Mouse (Mus musculus) forebrain, embryonic 16.5 days (tissue): Measurements from ENCODE around the gene Slc35c2. TPM values are rescaled to one million over a fixed set of nuclear protein-coding genes. Genes with fewer than 3 reads are reported as not detected.

ENCODE experiments used
- ATAC-seq: fragments of 200-750 bp; cut with Nextera tagmentation; 2 replicates; pipeline ENCODE4 v1.8.0; 2017; ENCODE audit warnings: mild to moderate bottlenecking, moderate library complexity
- H3K27ac ChIP-seq: fragments of 300-500 bp; sonication (generic); 2 replicates; pipeline ENCODE4 v1.5.1; 2014; ENCODE audit warnings: low read length, control low read depth
- H3K27me3 ChIP-seq: fragments of 300-500 bp; sonication (generic); replicated peaks from 2 replicates; pipeline ENCODE4 v1.6.1; 2014; ENCODE audit warnings: low read length; ENCODE audit not compliant: control insufficient read depth, insufficient read depth
- H3K36me3 ChIP-seq: fragments of 300-500 bp; sonication (generic); 2 replicates; pipeline ENCODE4 v1.6.1; 2014; ENCODE audit not compliant: control insufficient read depth, insufficient read depth
- H3K4me1 ChIP-seq: fragments of 300-500 bp; sonication (generic); replicated peaks from 2 replicates; pipeline ENCODE4 v1.6.1; 2014; ENCODE audit warnings: low read length; ENCODE audit not compliant: control insufficient read depth, insufficient read depth
- H3K4me2 ChIP-seq: fragments of 300-500 bp; sonication (generic); 2 replicates; pipeline ENCODE4 v1.6.1; 2014; ENCODE audit warnings: mild to moderate bottlenecking, low read length, control low read depth
- H3K4me3 ChIP-seq: fragments of 300-500 bp; sonication (generic); replicated peaks from 2 replicates; pipeline ENCODE4 v1.5.1; 2014; ENCODE audit warnings: mild to moderate bottlenecking, low read length, control low read depth
- H3K9ac ChIP-seq: fragments of 300-500 bp; sonication (generic); replicated peaks from 2 replicates; pipeline ENCODE4 v1.6.1; 2014; ENCODE audit warnings: low read depth, low read length, control low read depth
- H3K9me3 ChIP-seq: fragments of 300-500 bp; sonication (generic); 2 replicates; pipeline ENCODE4 v1.6.1; 2016; ENCODE audit warnings: low read length; ENCODE audit not compliant: control insufficient read depth
- WGBS: fragments of 180-500 bp; shearing (Covaris S2); extraction: QIAGEN DNeasy Blood & Tissue Kit; methylation state at CpG from one replicate; pipeline ENCODE4 v1.1.7; 2014; 5-methylcytosine and 5-hydroxymethylcytosine counted together
- polyA plus RNA-seq: library from polyadenylated mRNA; unstranded; fragments of >200 nt; fragmentation: Nextera tagmentation; extraction: Ambion mirVana; gene quantifications from 2 replicates; pipeline ENCODE4 v1.2.1, GENCODE M21; 2015

Slc35c2 gene
- polyA plus RNA-seq, 1 experiment from 2014 or later = 62.4 TPM

DNA sequence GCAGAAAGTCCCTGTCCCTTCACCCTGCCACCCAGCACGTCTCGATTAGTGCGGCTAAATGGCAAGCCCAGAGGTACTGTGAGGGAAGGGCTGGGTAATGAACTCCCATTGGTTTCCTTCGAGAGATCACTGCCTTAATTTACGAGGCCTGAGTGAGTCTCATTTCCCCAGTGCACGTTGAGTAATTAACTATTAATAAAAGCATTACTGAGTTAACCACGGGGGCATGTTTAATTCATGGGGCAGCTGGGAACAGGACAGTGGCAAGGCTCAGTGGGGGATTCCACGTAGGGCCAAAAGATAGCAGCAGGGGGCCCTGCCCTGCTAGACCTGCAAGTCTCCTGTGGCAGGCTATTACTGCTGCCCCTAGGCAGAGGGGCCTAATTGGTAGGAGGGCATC is 16.3 kb downstream of the Slc35c2 start:
- H3K27ac ChIP-seq = no peak overlapping the region
- peaks cover 39% of the 10 kb centered on the region for H3K4me1 ChIP-seq
- ATAC-seq = no peak

DNA sequence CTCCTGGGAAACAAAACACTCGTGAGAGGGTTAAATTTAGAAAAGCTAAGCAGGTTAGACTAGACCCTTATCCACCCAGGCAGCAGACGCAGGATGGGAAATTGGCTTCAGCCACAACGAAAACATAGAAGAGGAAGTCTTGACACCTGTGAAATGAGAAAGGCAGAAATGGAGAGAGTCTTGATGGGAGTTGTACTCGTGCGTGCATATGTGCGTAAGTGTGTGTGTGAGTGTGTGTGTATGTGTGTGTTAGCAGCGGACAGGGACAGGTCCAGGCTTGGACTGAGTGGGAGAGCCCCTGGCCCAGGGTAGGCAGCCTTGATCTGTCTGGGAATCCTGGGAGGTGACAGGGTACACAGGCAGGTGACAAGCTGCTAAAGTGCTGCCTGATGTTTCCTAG is 16.8 kb downstream of the Slc35c2 start:
- Histone ChIP-seq H3K9ac (no peak overlapping the region), H3K4me2 (no peak overlapping the region), H3K9me3 (no peaks in the 10 kb centered on the region), H3K36me3 (no peaks in the 10 kb centered on the region), H3K27ac (no peak overlapping the region), H3K4me3 (no peak overlapping the region), H3K27me3 (no peaks in the 10 kb centered on the region), H3K4me1 (peaks cover 39% of the 10 kb centered on the region)
- WGBS = 54% methylated on average over 7 of the region's 7 CpGs
- ATAC-seq = no peak

More for the DNA sequence above, 16.3 kb downstream of the Slc35c2 start:
- H3K4me2 ChIP-seq = no peak overlapping the region
- no peaks in the 10 kb centered on the region for H3K36me3 ChIP-seq
- H3K27me3 ChIP-seq = no peaks in the 10 kb centered on the region
- 3% methylated on average over 8 of the region's 8 CpGs for WGBS
- H3K9me3 ChIP-seq = no peaks in the 10 kb centered on the region
- H3K4me3 ChIP-seq = no peak overlapping the region
- H3K9ac ChIP-seq = 0 out of 2 replicates have a peak overlapping the region, but pooled peaks have one; percentile 7

DNA sequence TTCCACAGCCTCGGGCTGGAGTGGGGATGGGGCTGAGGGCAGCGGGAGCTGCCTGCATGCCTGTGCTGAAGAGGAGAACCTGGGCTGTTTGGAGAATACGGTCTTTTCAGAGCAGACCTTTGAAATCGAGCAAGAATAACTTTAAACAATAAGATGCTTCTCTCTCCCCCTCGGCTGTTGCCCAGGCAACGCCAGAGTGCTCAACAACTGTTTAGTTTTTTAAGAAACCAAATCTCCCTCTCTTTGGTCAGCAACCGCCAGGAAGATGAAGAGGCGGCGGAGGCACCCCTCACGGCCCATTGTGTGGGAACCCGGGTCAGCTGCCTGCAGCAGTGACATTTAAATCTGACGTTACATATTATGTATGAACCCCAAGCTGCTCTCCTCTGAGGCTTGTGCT is 20.9 kb downstream of the Slc35c2 start:
- ATAC-seq = no peak
- Histone ChIP-seq H3K36me3 (no peaks in the 10 kb centered on the region), H3K27ac (no peak overlapping the region), H3K9me3 (no peaks in the 10 kb centered on the region), H3K4me3 (no peak overlapping the region), H3K27me3 (no peaks in the 10 kb centered on the region), H3K4me2 (no peak overlapping the region), H3K4me1 (peaks cover 30% of the 10 kb centered on the region), H3K9ac (peak overlapping the region; percentile 26; the same call in 1 of the 2 replicates)
- WGBS = 1% methylated on average over 12 of the region's 12 CpGs

DNA sequence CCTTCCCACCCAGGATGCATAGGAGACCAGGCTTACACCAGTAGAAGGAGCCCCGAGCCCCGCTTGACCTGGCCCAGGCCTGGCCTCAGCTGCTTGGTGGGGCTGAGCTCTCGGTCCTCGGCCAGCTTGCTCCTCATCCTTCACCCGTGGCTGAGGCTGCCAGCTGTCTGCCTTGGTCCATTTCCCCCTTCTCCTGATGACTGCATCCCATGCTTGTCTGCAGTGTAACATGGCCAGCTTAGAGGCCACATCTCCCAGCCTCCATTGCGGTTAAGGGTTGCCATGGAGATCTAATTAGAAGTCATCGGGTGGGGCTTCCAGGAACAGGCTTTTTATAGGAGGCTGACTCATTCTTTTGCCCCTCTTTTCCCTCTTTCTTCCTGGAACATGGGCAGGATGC is 23.8 kb downstream of the Slc35c2 start:
- no peak for ATAC-seq
- no peak overlapping the region for H3K4me2 ChIP-seq
- no peak overlapping the region for H3K4me3 ChIP-seq
- no peaks in the 10 kb centered on the region for H3K36me3 ChIP-seq
- H3K27ac ChIP-seq = no peak overlapping the region
- WGBS = 50% methylated on average over 7 of the region's 7 CpGs
- peaks cover 21% of the 10 kb centered on the region for H3K4me1 ChIP-seq
- H3K27me3 ChIP-seq = no peaks in the 10 kb centered on the region
- H3K9ac ChIP-seq = no peak overlapping the region
- H3K9me3 ChIP-seq = no peaks in the 10 kb centered on the region

DNA sequence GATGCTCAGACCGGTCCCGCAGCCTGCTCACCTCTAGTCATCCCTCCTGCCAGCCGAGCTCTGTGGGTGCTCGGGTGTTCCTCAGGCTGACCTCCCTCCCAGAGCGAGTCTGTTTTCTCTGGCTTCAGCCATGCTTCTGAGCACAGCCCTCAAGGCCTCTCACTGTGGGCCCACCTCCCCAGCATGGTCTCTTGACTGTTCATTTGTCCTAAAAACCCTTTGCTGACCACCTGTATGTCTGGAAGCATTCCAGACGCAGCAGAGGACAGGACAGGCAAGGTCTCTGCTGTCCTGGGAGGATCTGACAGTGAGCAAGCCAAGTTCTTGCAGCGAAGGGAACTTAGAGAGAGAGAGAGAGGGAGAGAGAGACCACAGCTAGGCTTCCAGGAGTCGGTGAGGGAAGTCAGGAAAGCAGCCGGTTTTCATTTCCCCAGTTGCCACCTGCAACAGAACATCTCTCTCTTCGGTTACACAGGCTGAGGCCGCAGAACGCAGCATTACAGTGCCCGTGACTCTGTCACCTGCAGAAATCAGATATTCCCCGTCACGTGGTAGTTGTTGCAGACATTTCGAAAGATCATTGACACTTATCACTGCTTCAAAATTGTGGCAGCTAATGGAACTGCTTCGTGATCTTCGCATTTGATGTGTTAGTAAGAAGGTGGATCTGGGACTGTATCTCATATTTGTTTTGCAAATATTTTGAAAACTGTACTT is 25.2 kb downstream of the Slc35c2 start:
- Histone ChIP-seq H3K4me2 (no peak overlapping the region), H3K4me1 (peaks cover 21% of the 10 kb centered on the region), H3K27ac (no peak overlapping the region), H3K4me3 (no peak overlapping the region), H3K36me3 (no peaks in the 10 kb centered on the region), H3K9me3 (no peaks in the 10 kb centered on the region), H3K9ac (no peak overlapping the region), H3K27me3 (no peaks in the 10 kb centered on the region)
- WGBS = 71% methylated on average over 18 of the region's 18 CpGs
- ATAC-seq = no peak

DNA sequence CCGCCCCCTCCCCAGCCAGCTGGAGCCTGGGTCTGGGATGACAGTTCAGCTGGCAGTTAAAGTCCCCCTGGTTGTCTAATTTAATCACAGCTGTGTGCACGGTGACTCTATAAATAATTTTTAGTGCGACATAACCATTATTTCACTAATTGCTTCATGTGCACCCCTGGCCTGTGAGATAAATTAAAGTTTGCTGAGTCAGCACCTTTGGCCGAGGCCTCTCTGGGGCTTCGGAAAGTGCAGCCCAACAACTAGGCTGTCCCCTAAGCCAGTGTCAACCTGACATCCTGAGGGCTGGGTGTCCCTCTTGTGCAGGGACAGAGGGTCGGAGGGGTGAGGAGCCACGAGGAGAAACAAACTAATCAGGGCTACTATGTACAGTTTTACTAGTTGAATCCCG is 27.8 kb downstream of the Slc35c2 start:
- Histone ChIP-seq H3K4me3 (no peak overlapping the region), H3K4me1 (peaks cover 7% of the 10 kb centered on the region), H3K27me3 (no peaks in the 10 kb centered on the region), H3K27ac (no peak overlapping the region), H3K4me2 (no peak overlapping the region), H3K36me3 (no peaks in the 10 kb centered on the region), H3K9ac (no peak overlapping the region), H3K9me3 (no peaks in the 10 kb centered on the region)
- ATAC-seq = no peak
- WGBS = 78% methylated on average over 8 of the region's 8 CpGs

DNA sequence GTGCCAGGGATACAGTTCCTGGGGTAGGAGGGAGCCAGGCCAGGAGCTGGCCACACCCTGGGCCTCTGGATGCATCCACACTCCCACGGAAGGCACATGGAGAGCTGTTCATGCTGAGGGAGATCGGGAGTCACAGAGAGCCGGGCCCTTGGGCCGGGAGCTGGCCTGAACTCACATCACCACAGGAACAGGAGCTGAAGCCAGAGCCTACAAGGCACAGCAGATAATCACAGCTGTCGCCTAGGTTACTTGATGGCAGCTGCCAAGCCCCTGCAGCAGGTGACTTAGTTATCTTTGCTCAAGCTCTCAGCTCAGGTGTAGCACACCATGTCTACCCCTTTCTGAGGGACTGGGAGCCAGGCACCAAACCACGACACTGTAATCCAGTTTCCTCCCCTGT is 29.3 kb downstream of the Slc35c2 start:
- 69% methylated on average over 6 of the region's 6 CpGs for WGBS
- no peaks in the 10 kb centered on the region for H3K36me3 ChIP-seq
- no peak overlapping the region for H3K4me3 ChIP-seq
- H3K27me3 ChIP-seq = peaks cover 3% of the 10 kb centered on the region; the same call in 1 of the 2 replicates
- no peak overlapping the region for H3K27ac ChIP-seq
- no peak overlapping the region for H3K9ac ChIP-seq
- H3K9me3 ChIP-seq = no peaks in the 10 kb centered on the region
- peaks cover 6% of the 10 kb centered on the region for H3K4me1 ChIP-seq
- no peak overlapping the region for H3K4me2 ChIP-seq
- no peak for ATAC-seq

DNA sequence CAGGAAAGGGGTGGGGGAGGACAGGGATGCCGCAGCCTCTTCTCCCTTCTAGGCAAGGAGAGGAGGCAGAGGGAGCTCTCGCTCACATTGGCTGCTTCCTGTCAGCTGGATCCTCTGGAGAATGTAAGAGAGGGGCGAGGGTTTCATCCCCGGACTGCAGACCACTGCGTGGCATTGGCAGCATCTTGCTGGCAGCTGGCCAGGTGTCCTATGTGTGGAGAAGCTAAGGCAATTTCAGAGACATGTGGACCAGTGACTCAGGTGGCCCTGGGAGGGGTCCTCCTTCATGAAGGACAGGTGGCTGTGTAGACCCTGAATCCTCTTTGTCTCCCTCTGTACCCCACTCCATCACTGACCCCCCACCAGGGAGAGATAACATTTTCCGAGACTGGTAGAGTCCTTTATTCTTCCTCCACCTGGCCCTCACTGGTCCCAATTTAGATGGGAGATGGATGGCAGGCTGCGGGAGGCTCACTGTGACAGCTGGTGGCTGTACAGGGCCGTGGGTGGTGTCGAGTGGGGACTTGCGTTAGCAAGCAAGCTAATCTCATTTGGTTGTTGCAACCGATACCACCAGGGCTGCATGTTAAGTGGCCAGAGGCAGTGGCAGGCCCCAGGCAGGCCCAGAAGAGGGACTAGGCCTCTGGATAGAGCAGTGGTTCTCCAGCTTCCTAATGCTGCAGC is 30.4 kb downstream of the Slc35c2 start:
- no peak for ATAC-seq
- no peak overlapping the region for H3K9ac ChIP-seq
- no peak overlapping the region for H3K4me2 ChIP-seq
- peaks cover 6% of the 10 kb centered on the region for H3K4me1 ChIP-seq
- no peak overlapping the region for H3K4me3 ChIP-seq
- H3K27me3 ChIP-seq = peaks cover 8% of the 10 kb centered on the region; the same call in 1 of the 2 replicates
- no peaks in the 10 kb centered on the region for H3K36me3 ChIP-seq
- WGBS = 38% methylated on average over 11 of the region's 11 CpGs
- H3K9me3 ChIP-seq = no peaks in the 10 kb centered on the region
- H3K27ac ChIP-seq = no peak overlapping the region

DNA sequence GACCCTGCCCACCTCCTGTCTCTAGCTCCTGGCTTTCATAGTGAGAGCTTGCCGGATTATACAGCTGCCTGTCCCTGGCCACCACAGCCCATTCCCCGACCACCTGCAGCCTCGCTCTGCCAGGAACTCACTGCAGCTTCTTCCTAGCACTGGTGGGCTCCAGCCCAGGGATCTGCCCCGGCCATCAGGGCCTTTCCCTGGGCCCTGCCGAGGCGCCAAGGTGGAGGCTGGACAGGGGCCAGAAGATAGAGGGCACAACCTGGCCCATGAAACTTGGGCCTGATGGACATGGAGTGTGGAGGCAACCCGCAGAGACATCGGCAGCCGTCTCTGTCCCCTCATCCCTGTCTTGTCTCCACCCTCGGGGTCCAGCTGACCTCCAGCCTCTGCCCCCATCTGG is 31.5 kb downstream of the Slc35c2 start:
- no peak overlapping the region for H3K4me3 ChIP-seq
- H3K27me3 ChIP-seq = peaks cover 11% of the 10 kb centered on the region
- H3K4me2 ChIP-seq = no peak overlapping the region
- H3K4me1 ChIP-seq = peaks cover 6% of the 10 kb centered on the region
- H3K9me3 ChIP-seq = no peaks in the 10 kb centered on the region
- ATAC-seq = no peak
- H3K27ac ChIP-seq = no peak overlapping the region
- no peaks in the 10 kb centered on the region for H3K36me3 ChIP-seq
- WGBS = 64% methylated on average over 10 of the region's 10 CpGs
- H3K9ac ChIP-seq = no peak overlapping the region
